Mouse (Mus musculus): ENCODE data around the gene Usp46. TPM values are rescaled to one million over a fixed set of nuclear protein-coding genes. Genes with fewer than 3 reads are reported as not detected.

The Usp46 gene
- polyA plus RNA-seq, 1 experiment from 2014 or later = 26.9 TPM

DNA sequence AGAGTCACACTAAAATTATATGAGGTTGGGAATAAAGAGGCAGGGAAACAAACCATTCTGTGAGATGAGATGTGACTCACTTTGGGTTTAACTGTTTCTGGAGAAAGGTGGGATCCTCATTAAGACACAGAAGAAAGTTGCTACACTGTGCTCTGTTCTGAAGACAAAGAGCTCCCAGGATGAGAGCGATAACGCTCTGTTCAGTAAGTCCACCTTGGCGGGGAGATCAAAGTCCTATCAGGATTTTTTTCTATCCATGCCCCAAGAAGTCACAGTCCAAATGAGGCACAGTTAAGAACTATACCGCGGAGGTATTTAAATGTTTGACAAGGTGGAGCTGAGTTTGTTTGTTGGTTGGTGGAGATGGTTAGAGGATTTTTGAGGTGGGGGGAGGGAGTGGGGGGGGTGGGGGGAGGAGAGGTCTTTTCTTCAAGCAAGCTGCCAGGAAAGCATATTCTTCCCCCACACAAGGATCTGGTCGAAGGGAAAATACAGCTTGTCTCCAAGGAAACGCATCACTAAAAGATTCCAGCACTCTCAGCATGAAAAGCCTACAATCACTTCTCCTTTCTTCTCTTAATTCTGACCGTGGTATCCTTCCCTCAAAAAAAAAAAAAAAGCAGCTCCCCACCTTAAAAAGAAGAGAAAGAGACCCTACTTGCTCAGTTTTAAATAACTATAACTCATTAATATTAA is 49.2 kb downstream of the Usp46 start:
- Histone ChIP-seq H3K4me3 (no peak overlapping the region), H3K27ac (no peak overlapping the region), H3K9ac (no peak overlapping the region), H3K9me3 (replicated peaks) (no peaks in the 10 kb centered on the region), H3K4me1 (replicated peaks) (no peaks in the 10 kb centered on the region), H3K4me2 (no peak overlapping the region), H3K36me3 (peaks cover 38% of the 10 kb centered on the region), H3K27me3 (no peaks in the 10 kb centered on the region)
- WGBS = 86% methylated on average over 8 of the region's 8 CpGs
- no peak for ATAC-seq (replicated peaks; ENCODE audit: insufficient number of reproducible peaks, insufficient read depth, low FRiP score, low read depth)

DNA sequence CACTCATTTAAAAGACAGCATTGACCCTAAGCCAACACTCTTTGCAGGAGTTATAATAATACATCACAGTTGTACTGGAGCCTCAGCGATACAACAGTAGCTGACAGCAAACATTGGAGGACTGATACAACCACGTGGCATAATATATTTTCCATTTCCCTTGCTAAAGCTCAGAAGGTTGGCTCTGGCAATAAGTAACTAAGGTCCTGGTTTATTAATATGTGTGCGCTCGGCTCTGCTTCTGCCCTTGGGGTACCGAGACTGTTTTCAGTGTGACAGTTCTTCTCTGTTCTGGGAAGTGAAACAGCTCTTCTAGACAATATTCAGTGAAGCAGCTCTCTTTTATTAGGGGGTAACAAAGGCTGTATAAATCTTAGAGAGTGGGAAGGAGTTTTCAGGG is 50.7 kb downstream of the Usp46 start:
- H3K4me2 ChIP-seq = no peak overlapping the region
- no peaks in the 10 kb centered on the region for H3K9me3 ChIP-seq (replicated peaks)
- no peaks in the 10 kb centered on the region for H3K4me1 ChIP-seq (replicated peaks)
- H3K36me3 ChIP-seq = peaks cover 38% of the 10 kb centered on the region
- no peak overlapping the region for H3K4me3 ChIP-seq
- no peak for ATAC-seq (replicated peaks; ENCODE audit: insufficient number of reproducible peaks, insufficient read depth, low FRiP score, low read depth)
- no peak overlapping the region for H3K9ac ChIP-seq
- no peaks in the 10 kb centered on the region for H3K27me3 ChIP-seq
- WGBS = 85% methylated on average over 5 of the region's 5 CpGs
- H3K27ac ChIP-seq = no peak overlapping the region

DNA sequence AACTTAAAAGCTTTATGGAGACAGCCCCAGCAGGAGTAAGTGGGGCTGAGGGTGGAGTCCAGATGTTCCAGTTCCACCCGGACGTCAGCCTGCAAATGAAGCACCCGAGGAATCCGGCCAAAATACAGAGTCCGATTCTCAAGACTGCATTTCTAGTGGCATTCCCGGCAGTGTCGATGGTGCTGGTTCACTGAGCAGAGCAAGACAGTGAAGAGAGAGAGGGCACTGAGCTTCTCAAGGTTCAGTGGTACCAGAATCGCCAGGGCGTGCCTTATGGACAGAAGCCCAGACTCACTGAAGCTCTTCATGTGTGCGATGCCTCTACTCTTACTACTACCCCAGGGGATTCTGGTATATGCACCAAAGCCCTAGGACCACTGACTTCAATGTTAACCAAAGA is 56.6 kb downstream of the Usp46 start:
- no peak for ATAC-seq (replicated peaks; ENCODE audit: insufficient number of reproducible peaks, insufficient read depth, low FRiP score, low read depth)
- Histone ChIP-seq H3K4me3 (no peak overlapping the region), H3K4me2 (no peak overlapping the region), H3K9me3 (replicated peaks) (no peaks in the 10 kb centered on the region), H3K27ac (no peak overlapping the region), H3K4me1 (replicated peaks) (peaks cover 14% of the 10 kb centered on the region), H3K36me3 (peaks cover 24% of the 10 kb centered on the region), H3K9ac (no peak overlapping the region), H3K27me3 (no peaks in the 10 kb centered on the region)
- 91% methylated on average over 10 of the region's 10 CpGs for WGBS

DNA sequence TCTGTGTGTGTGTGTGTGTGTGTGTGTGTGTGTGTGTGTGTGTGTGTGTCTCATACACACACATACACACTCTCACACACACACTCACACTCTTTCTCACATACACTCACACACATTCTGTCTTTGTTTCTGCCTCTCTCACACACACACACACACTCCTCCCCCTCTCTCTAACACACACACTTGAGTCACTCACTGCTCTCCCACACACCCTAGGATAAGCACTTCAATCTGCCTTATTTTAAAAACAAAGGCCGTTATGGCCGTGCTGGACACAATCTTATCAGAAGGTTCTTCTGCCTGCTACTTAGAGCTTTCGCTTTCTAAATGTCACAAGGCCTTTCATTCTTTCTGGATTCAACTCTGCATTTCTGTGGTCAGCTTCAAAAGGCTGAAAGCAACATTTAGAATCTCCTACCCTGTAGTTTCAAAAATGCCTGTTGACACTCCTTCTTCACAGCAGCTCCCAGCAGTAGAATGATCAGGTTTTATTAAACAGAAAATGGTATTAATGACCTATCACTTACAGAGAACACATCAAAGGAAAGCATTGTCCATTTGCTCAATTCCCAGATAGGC is 60.6 kb downstream of the Usp46 start:
- H3K9ac ChIP-seq = no peak overlapping the region

DNA sequence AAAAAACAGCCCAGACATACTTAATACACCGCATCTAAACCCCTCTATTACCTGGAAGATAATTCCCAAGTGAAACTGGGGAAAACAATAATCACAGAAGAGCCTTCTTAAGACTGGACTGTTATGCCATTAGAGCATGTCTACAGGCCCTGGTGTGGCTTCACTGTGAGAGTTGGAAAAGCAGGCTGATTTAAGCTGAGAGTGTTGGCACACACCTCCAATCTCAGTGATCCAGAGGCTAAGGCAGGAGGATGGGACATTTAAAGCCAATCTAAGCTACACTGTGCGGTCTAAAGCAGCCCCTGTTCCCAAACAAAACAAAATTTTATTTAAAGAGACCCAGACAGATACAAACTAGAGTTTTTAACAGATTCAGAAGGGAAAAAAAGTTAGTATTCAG is 62.3 kb downstream of the Usp46 start:
- H3K4me2 ChIP-seq = no peak overlapping the region
- peaks cover 41% of the 10 kb centered on the region for H3K36me3 ChIP-seq
- no peaks in the 10 kb centered on the region for H3K27me3 ChIP-seq
- ATAC-seq (replicated peaks; ENCODE audit: insufficient number of reproducible peaks, insufficient read depth, low FRiP score, low read depth) = no peak
- WGBS = 93% methylated on average over 2 of the region's 2 CpGs
- H3K9ac ChIP-seq = no peak overlapping the region
- H3K4me1 ChIP-seq (replicated peaks) = peaks cover 14% of the 10 kb centered on the region
- H3K4me3 ChIP-seq = no peak overlapping the region
- no peak overlapping the region for H3K27ac ChIP-seq
- no peaks in the 10 kb centered on the region for H3K9me3 ChIP-seq (replicated peaks)

More for the DNA sequence above, 60.6 kb downstream of the Usp46 start:
- Histone ChIP-seq H3K4me3 (no peak overlapping the region), H3K27me3 (no peaks in the 10 kb centered on the region), H3K9me3 (replicated peaks) (no peaks in the 10 kb centered on the region), H3K4me1 (replicated peaks) (peaks cover 14% of the 10 kb centered on the region), H3K4me2 (no peak overlapping the region), H3K36me3 (peaks cover 27% of the 10 kb centered on the region), H3K27ac (peak overlapping the region; percentile 55)
- peak; percentile 53; the same call in 1 of the 2 replicates for ATAC-seq (replicated peaks; ENCODE audit: insufficient number of reproducible peaks, insufficient read depth, low FRiP score, low read depth)
- WGBS = 23% methylated on average over 3 of the region's 3 CpGs

DNA sequence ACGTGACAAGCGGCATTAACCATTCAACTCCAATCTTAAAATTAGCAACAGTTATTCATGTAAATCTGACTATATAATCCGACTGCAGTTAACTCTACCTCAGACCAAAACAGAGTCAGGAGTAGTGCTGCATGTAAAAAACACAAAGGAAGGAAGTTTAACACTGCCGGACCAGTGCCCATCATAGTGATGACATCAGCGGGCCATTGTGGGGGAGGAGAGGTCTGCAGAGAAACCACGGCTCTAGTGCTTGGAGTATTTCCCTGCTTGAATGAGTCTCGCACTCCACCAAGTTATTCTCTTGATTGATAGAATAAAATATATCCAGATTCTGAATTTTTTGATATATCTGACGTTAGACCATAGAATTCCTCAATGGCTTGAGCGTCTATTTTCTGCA is 66.5 kb downstream of the Usp46 start:
- Histone ChIP-seq H3K27me3 (no peaks in the 10 kb centered on the region), H3K9me3 (replicated peaks) (no peaks in the 10 kb centered on the region), H3K4me2 (no peak overlapping the region), H3K4me3 (no peak overlapping the region), H3K36me3 (peaks cover 44% of the 10 kb centered on the region), H3K27ac (no peak overlapping the region), H3K9ac (no peak overlapping the region), H3K4me1 (replicated peaks) (peaks cover 3% of the 10 kb centered on the region; the same call in 1 of the 2 replicates)
- WGBS = 69% methylated on average over 9 of the region's 9 CpGs
- no peak for ATAC-seq (replicated peaks; ENCODE audit: insufficient number of reproducible peaks, insufficient read depth, low FRiP score, low read depth)

DNA sequence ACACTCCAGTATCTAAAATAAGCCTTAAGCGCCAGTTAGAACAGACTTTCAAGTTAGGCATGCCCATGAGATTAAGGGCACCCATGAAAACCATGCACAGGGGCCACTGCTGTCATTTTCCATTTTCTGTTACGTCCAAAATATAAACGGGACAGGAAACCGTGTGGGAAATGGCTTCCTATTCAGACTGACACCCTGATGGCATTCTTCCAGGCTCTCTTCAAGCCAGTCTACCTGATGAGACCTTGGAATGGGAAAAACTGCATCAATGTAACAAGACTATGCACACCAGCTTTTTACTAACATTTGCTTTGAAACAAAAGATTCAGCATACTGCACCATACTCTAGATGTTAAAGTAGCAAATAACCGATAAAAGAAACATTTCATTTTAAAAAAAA is 69.3 kb downstream of the Usp46 start:
- ATAC-seq (replicated peaks; ENCODE audit: insufficient number of reproducible peaks, insufficient read depth, low FRiP score, low read depth) = no peak
- no peaks in the 10 kb centered on the region for H3K9me3 ChIP-seq (replicated peaks)
- no peak overlapping the region for H3K9ac ChIP-seq
- no peak overlapping the region for H3K4me3 ChIP-seq
- peaks cover 25% of the 10 kb centered on the region for H3K36me3 ChIP-seq
- no peaks in the 10 kb centered on the region for H3K27me3 ChIP-seq
- WGBS = 60% methylated on average over 5 of the region's 5 CpGs
- H3K4me2 ChIP-seq = no peak overlapping the region
- H3K27ac ChIP-seq = no peak overlapping the region
- peaks cover 3% of the 10 kb centered on the region; the same call in 1 of the 2 replicates for H3K4me1 ChIP-seq (replicated peaks)

DNA sequence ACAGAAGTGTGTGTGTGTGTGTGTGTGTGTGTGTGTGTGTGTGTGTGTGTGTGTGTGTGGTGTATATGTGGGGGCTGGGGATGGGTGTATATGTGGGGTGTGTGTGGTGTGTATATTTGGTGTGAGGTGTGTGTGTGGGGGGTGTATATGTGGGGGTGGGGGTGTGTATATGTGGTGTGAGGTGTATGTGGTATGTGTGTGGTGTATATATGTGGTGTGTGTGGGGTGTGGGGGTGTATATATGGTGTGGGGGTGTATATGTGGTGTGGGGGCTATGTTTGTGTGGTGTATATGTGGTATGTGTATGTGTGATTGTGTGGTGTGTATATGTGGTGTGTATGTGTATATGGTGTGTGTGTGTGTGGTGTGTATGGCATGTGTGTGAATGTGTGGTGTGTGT is 73.4 kb downstream of the Usp46 start:
- Histone ChIP-seq H3K9ac (no peak overlapping the region), H3K27ac (no peak overlapping the region), H3K4me1 (replicated peaks) (peaks cover 3% of the 10 kb centered on the region; the same call in 1 of the 2 replicates), H3K4me3 (no peak overlapping the region), H3K36me3 (peaks cover 4% of the 10 kb centered on the region; the same call in 1 of the 2 replicates), H3K27me3 (no peaks in the 10 kb centered on the region), H3K9me3 (replicated peaks) (no peaks in the 10 kb centered on the region), H3K4me2 (no peak overlapping the region)
- 0 out of 2 replicates have a peak, but pooled peaks have one; percentile 31 for ATAC-seq (replicated peaks; ENCODE audit: insufficient number of reproducible peaks, insufficient read depth, low FRiP score, low read depth)

DNA sequence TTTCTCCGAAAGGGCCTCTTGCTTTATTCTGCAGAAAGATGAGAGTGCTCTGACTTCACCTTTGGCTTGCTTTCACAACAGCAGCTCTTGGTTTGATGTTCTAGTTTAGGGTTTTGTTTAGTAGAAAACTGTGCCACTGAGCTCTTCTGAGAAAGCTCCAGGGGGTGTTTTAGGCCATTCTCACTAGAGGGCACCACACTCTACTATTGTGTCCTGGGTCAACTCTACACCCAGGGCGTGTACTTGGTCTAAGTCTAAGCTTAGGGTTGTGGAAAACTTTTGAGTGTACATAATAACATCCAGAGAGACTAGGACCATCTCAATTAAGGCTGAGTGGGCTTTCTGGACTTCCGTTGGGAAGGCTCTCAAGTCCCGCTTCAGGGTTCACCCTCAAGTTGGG is 74.7 kb downstream of the Usp46 start:
- no peaks in the 10 kb centered on the region for H3K9me3 ChIP-seq (replicated peaks)
- no peak overlapping the region for H3K27ac ChIP-seq
- H3K4me2 ChIP-seq = no peak overlapping the region
- 0 out of 2 replicates have a peak, but pooled peaks have one; percentile 53 for ATAC-seq (replicated peaks; ENCODE audit: insufficient number of reproducible peaks, insufficient read depth, low FRiP score, low read depth)
- no peaks in the 10 kb centered on the region for H3K4me1 ChIP-seq (replicated peaks)
- H3K36me3 ChIP-seq = no peaks in the 10 kb centered on the region
- WGBS = 76% methylated on average over 4 of the region's 4 CpGs
- H3K9ac ChIP-seq = no peak overlapping the region
- no peak overlapping the region for H3K4me3 ChIP-seq
- no peaks in the 10 kb centered on the region for H3K27me3 ChIP-seq

DNA sequence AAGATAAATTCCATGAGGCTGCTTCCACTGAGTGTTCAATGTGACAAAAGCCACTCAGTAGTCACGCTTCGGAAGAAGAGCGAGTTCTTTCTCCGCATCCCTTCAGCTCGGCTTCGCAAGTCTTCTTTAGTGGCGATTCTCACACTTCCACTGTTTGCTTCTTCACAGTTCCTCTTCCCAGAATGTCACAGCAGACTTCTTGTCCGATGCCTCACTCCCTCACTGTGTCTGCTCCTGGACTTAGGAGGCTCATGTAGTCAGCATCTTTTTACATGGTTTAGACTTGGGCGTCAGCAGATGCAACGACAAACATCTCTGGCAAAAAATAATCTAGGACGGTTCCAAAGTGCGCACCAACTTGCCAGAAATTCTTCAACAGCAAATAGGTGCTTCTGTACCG is 75.9 kb downstream of the Usp46 start:
- 91% methylated on average over 13 of the region's 13 CpGs for WGBS
- ATAC-seq (replicated peaks; ENCODE audit: insufficient number of reproducible peaks, insufficient read depth, low FRiP score, low read depth) = no peak
- Histone ChIP-seq H3K9ac (no peak overlapping the region), H3K27ac (no peak overlapping the region), H3K4me2 (no peak overlapping the region), H3K36me3 (no peaks in the 10 kb centered on the region), H3K4me1 (replicated peaks) (no peaks in the 10 kb centered on the region), H3K4me3 (no peak overlapping the region), H3K27me3 (no peaks in the 10 kb centered on the region), H3K9me3 (replicated peaks) (no peaks in the 10 kb centered on the region)

DNA sequence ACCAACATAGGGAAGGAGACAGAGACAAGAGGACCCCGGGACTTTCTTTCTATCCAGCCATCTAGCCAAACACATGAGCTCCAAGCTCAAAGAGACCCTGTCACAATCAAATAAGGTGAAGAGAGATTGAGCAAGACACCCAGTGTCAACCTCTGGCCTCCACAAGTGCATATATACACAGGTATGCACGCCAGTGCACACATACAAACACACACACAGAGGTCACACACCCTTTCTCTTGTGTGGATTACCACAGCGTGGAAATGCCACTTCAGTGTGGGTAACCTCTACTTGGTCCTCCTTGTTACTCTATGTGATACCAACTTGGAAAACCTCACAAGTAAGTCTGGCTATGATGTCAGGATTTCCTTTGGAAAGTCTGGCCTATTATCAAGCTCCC is 78.7 kb downstream of the Usp46 start:
- H3K36me3 ChIP-seq = no peaks in the 10 kb centered on the region
- no peak overlapping the region for H3K4me2 ChIP-seq
- no peak overlapping the region for H3K9ac ChIP-seq
- no peaks in the 10 kb centered on the region for H3K4me1 ChIP-seq (replicated peaks)
- H3K27ac ChIP-seq = peak overlapping the region; percentile 1; the same call in 1 of the 2 replicates
- H3K27me3 ChIP-seq = no peaks in the 10 kb centered on the region
- no peaks in the 10 kb centered on the region for H3K9me3 ChIP-seq (replicated peaks)
- 85% methylated on average over 3 of the region's 3 CpGs for WGBS
- no peak overlapping the region for H3K4me3 ChIP-seq
- no peak for ATAC-seq (replicated peaks; ENCODE audit: insufficient number of reproducible peaks, insufficient read depth, low FRiP score, low read depth)

Data from heart, embryonic 15.5 days (tissue).